Mouse (Mus musculus) embryonic fibroblast, embryonic 13.5 days (primary cell): Measurements from ENCODE around the gene Rbms1.

Experiments used
- CTCF ChIP-seq: IDR thresholded peaks from 2 replicates; pipeline ENCODE4 v1.5.1; 2011; ENCODE audit warnings: mild to moderate bottlenecking, control low read depth, low read length, moderate library complexity, borderline replicate concordance; ENCODE audit not compliant: insufficient read depth
- POLR2A ChIP-seq: IDR thresholded peaks from 2 replicates; pipeline ENCODE4 v1.6.1; 2011; ENCODE audit warnings: low read depth, mild to moderate bottlenecking, control low read depth, low read length, moderate library complexity

DNA sequence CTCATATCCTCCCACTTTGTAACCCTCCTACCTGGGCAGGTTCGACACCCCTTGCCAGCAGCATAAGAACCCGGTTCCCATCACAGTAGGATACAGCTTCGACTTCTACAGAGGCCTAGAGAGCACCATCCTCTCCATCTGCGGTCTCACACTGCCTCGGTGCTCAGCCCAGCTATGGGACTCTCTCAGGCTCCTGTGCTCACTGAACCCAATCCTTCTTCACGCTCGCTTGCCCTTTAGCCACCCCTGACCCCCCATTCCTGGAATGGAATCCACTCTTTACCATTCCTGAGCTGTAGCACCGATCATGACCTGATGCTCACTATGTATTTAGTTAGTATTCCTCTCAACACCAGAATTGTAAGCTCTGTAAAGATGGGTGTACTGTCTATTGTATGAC lies 257.6 kb downstream of the Rbms1 start:
- TF ChIP-seq CTCF, result no peak
- TF ChIP-seq POLR2A, result no peak
